Mouse (Mus musculus) urinary bladder, postnatal 4 days (tissue): ENCODE measurements around the gene Fetub.

ENCODE experiments used
- DNase-seq, 2 experiments: peaks; one replicate each; pipeline ENCODE4 v3.0.0; 2021 to 2022; ENCODE audit warnings: low spot score in 2 of 2

Fetub gene

GRCm38 (mm10) chr16:22918034-22918433 lies at the start of gene Fetub:
Fetub (plus strand) TSS chr16:22918334.
- no peak for DNase-seq

GRCm38 (mm10) chr16:22872397-22872796 lies 45.7 kb upstream of the Fetub start:
- no peak for DNase-seq

- DNase-seq = no peak
Observed at GRCm38 (mm10) chr16:22873369-22873768, 44.8 kb upstream of the Fetub start.

GRCm38 (mm10) chr16:22876218-22877043 lies 41.7 kb upstream of the Fetub start:
- no peak for DNase-seq

GRCm38 (mm10) chr16:22877660-22878390 lies 40.3 kb upstream of the Fetub start:
- DNase-seq = no peak

- no peak for DNase-seq
Observed at GRCm38 (mm10) chr16:22878716-22879115, 39.4 kb upstream of the Fetub start.

GRCm38 (mm10) chr16:22879945-22880595 lies 38.1 kb upstream of the Fetub start:
- no peak for DNase-seq

- DNase-seq = no peak
Observed at GRCm38 (mm10) chr16:22880900-22881299, 37.2 kb upstream of the Fetub start.

GRCm38 (mm10) chr16:22881487-22881886 lies 36.6 kb upstream of the Fetub start:
- DNase-seq = no peak

- no peak for DNase-seq
Observed at GRCm38 (mm10) chr16:22883441-22883840, 34.7 kb upstream of the Fetub start.

- no peak for DNase-seq
Observed at GRCm38 (mm10) chr16:22885356-22885755, 32.8 kb upstream of the Fetub start.

GRCm38 (mm10) chr16:22886726-22887125 lies 31.4 kb upstream of the Fetub start:
- DNase-seq = no peak

GRCm38 (mm10) chr16:22888835-22889234 lies 29.3 kb upstream of the Fetub start:
- DNase-seq = no peak

- DNase-seq = no peak
Observed at GRCm38 (mm10) chr16:22889716-22890115, 28.4 kb upstream of the Fetub start.

- no peak for DNase-seq
Observed at GRCm38 (mm10) chr16:22890683-22891510, 27.2 kb upstream of the Fetub start, which contains the start of gene Ahsg. Ahsg (plus strand) TSS chr16:22891277.

GRCm38 (mm10) chr16:22891733-22892154 lies 26.4 kb upstream of the Fetub start:
- no peak for DNase-seq

GRCm38 (mm10) chr16:22894095-22894494 lies 24.0 kb upstream of the Fetub start:
- DNase-seq = no peak

GRCm38 (mm10) chr16:22896618-22897017 lies 21.5 kb upstream of the Fetub start:
- DNase-seq = no peak

- DNase-seq = no peak
Observed at GRCm38 (mm10) chr16:22899346-22899745, 18.8 kb upstream of the Fetub start.

GRCm38 (mm10) chr16:22899866-22900570 lies 18.1 kb upstream of the Fetub start:
- DNase-seq = no peak

- no peak for DNase-seq
Observed at GRCm38 (mm10) chr16:22901326-22901725, 16.8 kb upstream of the Fetub start.
